Mouse (Mus musculus) G1E (cell line): ENCODE measurements around the gene Ints11.

Experiments used
- CTCF ChIP-seq: IDR thresholded peaks from 2 replicates; pipeline ENCODE4 v1.5.1; 2012; ENCODE audit warnings: low read depth, low read length, inconsistent platforms, mixed read lengths
- GATA1 ChIP-seq: IDR thresholded peaks from 2 replicates; pipeline ENCODE4 v1.6.1; 2012; ENCODE audit warnings: borderline replicate concordance, low read length, inconsistent platforms, mixed read lengths
- GATA2 ChIP-seq: IDR thresholded peaks from 2 replicates; pipeline ENCODE4 v1.6.1; 2012; ENCODE audit warnings: low read depth, low read length, inconsistent platforms, borderline replicate concordance
- TAL1 ChIP-seq: conservative IDR thresholded peaks from 2 replicates; pipeline ENCODE4 v1.6.1; 2012; ENCODE audit warnings: low read depth, low read length, inconsistent platforms, mixed read lengths

DNA sequence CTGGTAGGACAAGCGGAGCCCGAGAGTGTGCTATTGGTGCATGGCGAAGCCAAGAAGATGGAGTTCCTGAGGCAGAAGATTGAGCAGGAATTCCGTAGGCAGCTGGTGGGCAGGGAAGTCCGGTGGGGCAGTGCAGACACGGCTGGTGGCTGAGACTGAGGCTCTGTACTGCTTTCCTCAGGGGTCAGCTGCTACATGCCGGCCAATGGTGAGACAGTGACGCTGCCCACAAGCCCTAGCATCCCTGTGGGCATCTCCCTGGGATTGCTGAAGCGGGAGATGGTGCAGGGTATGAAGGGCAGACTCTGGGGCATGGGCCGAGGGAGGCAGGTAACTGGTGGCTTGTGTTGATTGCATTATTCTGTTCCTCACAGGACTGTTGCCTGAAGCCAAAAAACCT is 18.3 kb downstream of the Ints11 start:
- TF ChIP-seq CTCF (no peak), GATA1 (no peak), GATA2 (no peak), TAL1 (no peak)
